ENCODE assay signal across 8 mouse cellular contexts in genomic region chr3:89484766-89485524, GRCm38 (mm10). TPM values are rescaled to one million over a fixed set of nuclear protein-coding genes. Genes with fewer than 3 reads are reported as not detected.
A peak's percentile ranks its signal among the peaks of the same experiment; 100 is the strongest.
DNase-seq lines count a peak whose midpoint lies in the region; ATAC-seq and TF ChIP-seq lines count a peak whose summit lies in the region.

No protein-coding gene starts in this region.

- H3K4me3 ChIP-seq in E14TG2a.4 (replicated peaks; ENCODE audit: low read length): peak overlapping the region; percentile 60
- H3K4me3 ChIP-seq in forebrain, embryonic 13.5 days: no peak overlapping the region

- peak; percentile 76 for ATAC-seq in forebrain, embryonic 13.5 days
- ATAC-seq in neutrophil, adult 5-6 weeks (ENCODE audit: extremely low read depth, insufficient number of reproducible peaks, low FRiP score, poor library complexity, severe bottlenecking): peak; percentile 92

- WGBS in forebrain, embryonic 13.5 days: 22% methylated on average over 24 of the region's 24 CpGs

- intact Hi-C loops in heart, postnatal 10 days (cut with DNase I): loop anchor here (1.0 to 2.0 kb wide), 5 partner anchors 28 to 168 kb away; no protein-coding TSS in a partner anchor

- peaks cover 18% of the 10 kb centered on the region for H3K27me3 ChIP-seq in E14TG2a.4 (ENCODE audit: insufficient read depth, low read length)
- 0 out of 2 replicates have a peak, but pooled peaks cover 4% of the 10 kb centered on the region for H3K27me3 ChIP-seq in forebrain, embryonic 13.5 days

- peak; percentile 62 for DNase-seq in c-Kit-positive CD71-negative TER-119-negative erythroid progenitor cells, embryonic 14.5 days (ENCODE audit: low read depth)
- peak; percentile 85 to 88 for DNase-seq in heart, postnatal 10 days
- DNase-seq in kidney, postnatal 36 days: peak; percentile 73 to 90
- DNase-seq in lung, adult 18-20 months: peak; percentile 76 to 81
- DNase-seq in testis, postnatal 14 days (ENCODE audit: low spot score): peak; percentile 75

- H3K4me2 ChIP-seq in forebrain, embryonic 13.5 days: peak overlapping the region; percentile 24; the same call in 1 of the 2 replicates

- no peaks in the 10 kb centered on the region for H3K36me3 ChIP-seq in E14TG2a.4 (ENCODE audit: insufficient read depth, low read length)
- H3K36me3 ChIP-seq in forebrain, embryonic 13.5 days (ENCODE audit: poor library complexity, severe bottlenecking): no peaks in the 10 kb centered on the region

- H3K9me3 ChIP-seq in E14TG2a.4 (ENCODE audit: low read length): no peaks in the 10 kb centered on the region
- no peaks in the 10 kb centered on the region for H3K9me3 ChIP-seq in forebrain, embryonic 13.5 days (replicated peaks)

- peak; percentile 99 for TF ChIP-seq CTCF in E14TG2a.4 (conservative IDR thresholded peaks at IDR 0.05; ENCODE audit: low read length)

- H3K9ac ChIP-seq in forebrain, embryonic 13.5 days: no peak overlapping the region

- no peak overlapping the region for H3K27ac ChIP-seq in forebrain, embryonic 13.5 days

- peaks cover 21% of the 10 kb centered on the region for H3K4me1 ChIP-seq in E14TG2a.4 (replicated peaks; ENCODE audit: low read depth, low read length)
- no peaks in the 10 kb centered on the region for H3K4me1 ChIP-seq in forebrain, embryonic 13.5 days

RNA-seq across cellular contexts. Expression of gene Pmvk, which starts 30.6 kb away (rescaled TPM):
- 73.3 and 75.0 TPM in 2 replicates for polyA plus RNA-seq in forebrain, embryonic 13.5 days (2015; fragmentation: Nextera tagmentation; extraction: Ambion mirVana)
- total RNA-seq in heart, postnatal 10 days (2021): 10 to 100 TPM in 1 of 2 experiments, 1 to 10 TPM in 1; 8.9 to 12.1 TPM
- 22.3 and 24.7 TPM in 2 replicates for total RNA-seq in neutrophil, adult 5-6 weeks (2017)

RNA-seq across cellular contexts. Expression of gene Kcnn3, which starts 35.0 kb away (rescaled TPM):
- polyA plus RNA-seq in forebrain, embryonic 13.5 days (2015; fragmentation: Nextera tagmentation; extraction: Ambion mirVana): 3.5 and 4.3 TPM in 2 replicates
- total RNA-seq in heart, postnatal 10 days (2021): 1 to 10 TPM; 7.4 to 8.8 TPM
- total RNA-seq in neutrophil, adult 5-6 weeks (2017): not detected in 2 replicates

RNA-seq across cellular contexts. Expression of gene Pbxip1, which starts 48.4 kb away (rescaled TPM):
- polyA plus RNA-seq in forebrain, embryonic 13.5 days (2015; fragmentation: Nextera tagmentation; extraction: Ambion mirVana): 10.2 TPM in 2 replicates
- 10 to 100 TPM; 66.5 to 66.8 TPM for total RNA-seq in heart, postnatal 10 days (2021)
- total RNA-seq in neutrophil, adult 5-6 weeks (2017): 196 TPM in 2 replicates

RNA-seq across cellular contexts. Expression of gene Pygo2, which starts 54.9 kb away (rescaled TPM):
- 30.4 and 32.4 TPM in 2 replicates for polyA plus RNA-seq in forebrain, embryonic 13.5 days (2015; fragmentation: Nextera tagmentation; extraction: Ambion mirVana)
- total RNA-seq in heart, postnatal 10 days (2021): 10 to 100 TPM; 16.8 to 22.3 TPM
- 35.8 and 41.4 TPM in 2 replicates for total RNA-seq in neutrophil, adult 5-6 weeks (2017)
